Mouse (Mus musculus) testis, adult 2 months (tissue): ENCODE results near the gene Nkain2.

ENCODE experiments used
- CTCF ChIP-seq: fragments of 200-500 bp; IDR thresholded peaks from 2 replicates; pipeline ENCODE4 v1.5.1; 2012; ENCODE audit warnings: low read depth, mild to moderate bottlenecking, inconsistent platforms, low read length, moderate library complexity; ENCODE audit not compliant: control insufficient read depth, insufficient read depth, insufficient replicate concordance
- POLR2A ChIP-seq: fragments of 200-500 bp; IDR thresholded peaks from 2 replicates; pipeline ENCODE4 v1.6.1; 2012; ENCODE audit warnings: low read depth, mild to moderate bottlenecking, inconsistent platforms, low read length, moderate library complexity; ENCODE audit not compliant: control insufficient read depth

DNA sequence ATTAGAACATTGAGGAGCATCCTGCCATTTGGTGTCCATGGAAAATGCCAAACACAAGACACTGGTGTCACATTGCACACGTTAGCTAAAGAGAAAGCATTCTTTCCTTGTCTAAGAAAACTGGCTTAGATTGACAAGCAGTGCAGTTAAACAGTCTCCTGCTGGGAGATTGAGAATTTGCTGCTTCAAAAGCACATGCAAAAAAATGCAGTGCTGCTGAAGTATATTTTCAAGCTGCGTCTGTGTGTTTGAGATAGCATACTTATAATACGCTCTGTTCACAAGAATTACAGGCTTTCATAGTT, 313.0 kb downstream of the Nkain2 start:
- no peak for TF ChIP-seq POLR2A
- no peak for TF ChIP-seq CTCF
